Mouse (Mus musculus): ENCODE measurements around the gene Gm9780.
"Not testable (repeated sequence)": the region's sequence is repeated elsewhere in the genome, so short reads cannot be mapped to it uniquely, and the experiment has no call there.

- TF ChIP-seq CTCF (conservative IDR thresholded peaks at IDR 0.05; ENCODE audit: low read length); NANOG (IDR thresholded peaks at IDR 0.05; ENCODE audit: borderline replicate concordance, low read length): not testable (repeated sequence)
Measured at GRCm38 (mm10) chr14:26058184-26058583, 15.7 kb upstream of the Gm9780 start.

Data from E14TG2a.4 (cell line).